Mouse (Mus musculus): ENCODE measurements at regions not wholly inside any gene's neighbourhood (a gene's known extent, or its start where the extent isn't known, plus 50 kb on each side); places are given as distances from the start of the nearest gene placed in this dataset.

GRCm38 (mm10) chr10:26577087-26577486, 176.1 kb upstream of the Arhgap18 start:
- TF ChIP-seq CTCF (IDR thresholded peaks at IDR 0.05; ENCODE audit: low read depth) (no peak), EP300 (optimal IDR thresholded peaks at IDR 0.05) (no peak)
